Mouse (Mus musculus) bone marrow, adult 2 months (tissue): ENCODE data around the gene Trpc3. TPM values are rescaled to one million over a fixed set of nuclear protein-coding genes. Genes with fewer than 3 reads are reported as not detected.
"Not testable (repeated sequence)": the region's sequence is repeated elsewhere in the genome, so short reads cannot be mapped to it uniquely, and the experiment has no call there.

Experiments
- H3K27ac ChIP-seq: fragments of 200-500 bp; 2 replicates; pipeline ENCODE4 v1.5.1; 2012; ENCODE audit warnings: low read depth, mild to moderate bottlenecking, control low read depth, inconsistent platforms, low read length; ENCODE audit not compliant: control insufficient read depth, poor library complexity, insufficient read depth
- H3K4me1 ChIP-seq: fragments of 200-500 bp; 2 replicates; pipeline ENCODE4 v1.6.1; 2011; ENCODE audit warnings: low read length; ENCODE audit not compliant: control insufficient read depth, insufficient read depth
- H3K4me3 ChIP-seq: fragments of 200-500 bp; replicated peaks from 2 replicates; pipeline ENCODE3; 2011; ENCODE audit warnings: mild to moderate bottlenecking, low read depth, low read length, control low read depth; ENCODE audit not compliant: control insufficient read depth
- CTCF ChIP-seq: fragments of 200-500 bp; IDR thresholded peaks from 2 replicates; pipeline ENCODE4 v1.5.1; 2011; ENCODE audit warnings: low read length, control low read depth; ENCODE audit not compliant: control insufficient read depth, insufficient read depth
- POLR2A ChIP-seq: fragments of 200-500 bp; IDR thresholded peaks from 2 replicates; pipeline ENCODE4 v1.6.1; 2011; ENCODE audit warnings: low read depth, mild to moderate bottlenecking, control low read depth, low read length, borderline replicate concordance; ENCODE audit not compliant: control insufficient read depth
- WGBS: fragments of 180-500 bp; shearing (Covaris S2); methylation state at CpG from one replicate; pipeline ENCODE4 v1.1.7; 2018; 5-methylcytosine and 5-hydroxymethylcytosine counted together
- polyA plus RNA-seq: library from polyadenylated mRNA; stranded (reverse); fragments of >200 nt; gene quantifications from 2 replicates; pipeline ENCODE4 v1.2.4, GENCODE M21; 2011; ENCODE audit warnings: low replicate concordance; ENCODE audit not compliant: missing spikeins, insufficient read depth, insufficient read length

The Trpc3 gene
- polyA plus RNA-seq, 1 experiment: 4.1 TPM

- Histone ChIP-seq H3K4me3 (no peak overlapping the region), H3K27ac (no peak overlapping the region), H3K4me1 (no peaks in the 10 kb centered on the region)
- no peak for TF ChIP-seq CTCF
- TF ChIP-seq POLR2A: no peak
- 85% methylated on average over 6 of the region's 6 CpGs for WGBS
These were observed 22.2 kb downstream of the Trpc3 start for GRCm38 (mm10) chr3:36667814-36668213.

GRCm38 (mm10) chr3:36645245-36645559, 44.8 kb downstream of the Trpc3 start:
- H3K4me1 ChIP-seq, H3K4me3 ChIP-seq: not testable (repeated sequence)

GRCm38 (mm10) chr3:36644554-36645244, 45.3 kb downstream of the Trpc3 start:
- TF ChIP-seq CTCF (no peak), POLR2A (no peak)
- 65% methylated on average over 3 of the region's 3 CpGs for WGBS

More at GRCm38 (mm10) chr3:36645245-36645559, 44.8 kb downstream of the Trpc3 start:
- not testable (repeated sequence) for H3K27ac ChIP-seq

GRCm38 (mm10) chr3:36643354-36643753, 46.6 kb downstream of the Trpc3 start:
- 81% methylated on average over 3 of the region's 3 CpGs for WGBS
- Histone ChIP-seq H3K27ac (no peak overlapping the region), H3K4me1 (no peaks in the 10 kb centered on the region), H3K4me3 (no peak overlapping the region)
- TF ChIP-seq POLR2A (no peak), CTCF (no peak)

More at GRCm38 (mm10) chr3:36644554-36645244, 45.3 kb downstream of the Trpc3 start:
- H3K4me1 ChIP-seq: no peaks in the 10 kb centered on the region
- no peak overlapping the region for H3K27ac ChIP-seq
- no peak overlapping the region for H3K4me3 ChIP-seq

GRCm38 (mm10) chr3:36642736-36643135, 47.2 kb downstream of the Trpc3 start:
- Histone ChIP-seq H3K4me1 (no peaks in the 10 kb centered on the region), H3K4me3 (no peak overlapping the region), H3K27ac (no peak overlapping the region)
- 69% methylated on average over 13 of the region's 13 CpGs for WGBS
- no peak for TF ChIP-seq POLR2A
- no peak for TF ChIP-seq CTCF

- H3K4me1 ChIP-seq: no peaks in the 10 kb centered on the region
- TF ChIP-seq POLR2A (no peak), CTCF (peak; percentile 23; the same call in 1 of the 2 replicates)
- H3K4me3 ChIP-seq: no peak overlapping the region
- WGBS: 65% methylated on average over 2 of the region's 2 CpGs
- H3K27ac ChIP-seq: no peak overlapping the region
These were observed 49.2 kb downstream of the Trpc3 start for GRCm38 (mm10) chr3:36640787-36641186.

- WGBS: 33% methylated on average over 4 of the region's 4 CpGs
- H3K4me3 ChIP-seq: no peak overlapping the region
- peak; percentile 33; the same call in 1 of the 2 replicates for TF ChIP-seq CTCF
- no peak for TF ChIP-seq POLR2A
- H3K4me1 ChIP-seq: no peaks in the 10 kb centered on the region
- no peak overlapping the region for H3K27ac ChIP-seq
These were observed 54.5 kb downstream of the Trpc3 start for GRCm38 (mm10) chr3:36635449-36635848.

GRCm38 (mm10) chr3:36626803-36627202, 63.2 kb downstream of the Trpc3 start:
- 63% methylated on average over 2 of the region's 2 CpGs for WGBS
- H3K4me1 ChIP-seq: peaks cover 2% of the 10 kb centered on the region; the same call in 1 of the 2 replicates
- no peak overlapping the region for H3K27ac ChIP-seq
- H3K4me3 ChIP-seq: no peak overlapping the region
- no peak for TF ChIP-seq CTCF
- TF ChIP-seq POLR2A: no peak

GRCm38 (mm10) chr3:36618181-36618580, 71.8 kb downstream of the Trpc3 start:
- H3K4me1 ChIP-seq: no peaks in the 10 kb centered on the region
- no peak overlapping the region for H3K4me3 ChIP-seq
- TF ChIP-seq CTCF (no peak), POLR2A (no peak)
- 76% methylated on average over 7 of the region's 7 CpGs for WGBS
- no peak overlapping the region for H3K27ac ChIP-seq
